Mouse (Mus musculus): Measurements from ENCODE around the gene Ccdc97. TPM values are rescaled to one million over a fixed set of nuclear protein-coding genes. Genes with fewer than 3 reads are reported as not detected.

The Ccdc97 gene
- polyA plus RNA-seq, 1 experiment from 2014 or later, result 24.6 TPM

- Histone ChIP-seq H3K4me1 (replicated peaks) (peaks cover 73% of the 10 kb centered on the region), H3K4me2 (no peak overlapping the region), H3K27me3 (replicated peaks) (no peaks in the 10 kb centered on the region), H3K4me3 (no peak overlapping the region), H3K27ac (ENCODE audit: poor library complexity, severe bottlenecking) (peak overlapping the region; percentile 62), H3K9ac (no peak overlapping the region), H3K9me3 (replicated peaks) (peaks cover 7% of the 10 kb centered on the region; the same call in 1 of the 2 replicates), H3K36me3 (peaks cover 8% of the 10 kb centered on the region)
- ATAC-seq (ENCODE audit: insufficient number of reproducible peaks, low FRiP score), result no peak
- 38% methylated on average over 7 of the region's 7 CpGs for WGBS
Measured at GRCm38 (mm10) chr7:25706578-25707170, 12.2 kb downstream of the Ccdc97 start.

DNA sequence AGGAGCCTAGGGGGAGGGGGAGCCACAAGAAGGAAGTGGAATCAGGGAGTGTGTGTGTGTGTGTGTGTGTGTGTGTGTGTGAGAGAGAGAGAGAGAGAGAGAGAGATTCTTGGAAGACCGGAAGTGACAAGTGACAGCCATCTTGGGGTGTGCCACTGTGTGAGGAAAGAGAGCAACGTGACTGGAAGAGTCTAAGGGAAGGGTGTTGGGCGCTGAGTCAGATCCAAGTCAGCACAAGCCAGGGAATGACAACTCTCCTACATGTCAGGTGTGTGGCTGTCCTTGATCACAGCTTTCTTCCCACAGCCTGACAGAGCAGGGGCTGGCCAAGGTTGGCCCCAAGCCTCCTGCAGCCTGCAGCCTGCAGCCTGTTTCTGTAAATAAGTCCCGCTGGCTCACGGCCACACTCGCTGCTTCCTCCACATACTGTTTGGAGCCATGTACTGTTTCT lies 13.1 kb downstream of the Ccdc97 start:
- H3K9me3 ChIP-seq (replicated peaks), result peaks cover 10% of the 10 kb centered on the region; the same call in 1 of the 2 replicates
- no peak overlapping the region for H3K4me3 ChIP-seq
- no peaks in the 10 kb centered on the region for H3K27me3 ChIP-seq (replicated peaks)
- no peak overlapping the region for H3K9ac ChIP-seq
- ATAC-seq (ENCODE audit: insufficient number of reproducible peaks, low FRiP score), result no peak
- H3K27ac ChIP-seq (ENCODE audit: poor library complexity, severe bottlenecking), result peak overlapping the region; percentile 62
- no peak overlapping the region for H3K4me2 ChIP-seq
- H3K36me3 ChIP-seq, result peaks cover 16% of the 10 kb centered on the region
- 48% methylated on average over 6 of the region's 6 CpGs for WGBS
- H3K4me1 ChIP-seq (replicated peaks), result peaks cover 65% of the 10 kb centered on the region

DNA sequence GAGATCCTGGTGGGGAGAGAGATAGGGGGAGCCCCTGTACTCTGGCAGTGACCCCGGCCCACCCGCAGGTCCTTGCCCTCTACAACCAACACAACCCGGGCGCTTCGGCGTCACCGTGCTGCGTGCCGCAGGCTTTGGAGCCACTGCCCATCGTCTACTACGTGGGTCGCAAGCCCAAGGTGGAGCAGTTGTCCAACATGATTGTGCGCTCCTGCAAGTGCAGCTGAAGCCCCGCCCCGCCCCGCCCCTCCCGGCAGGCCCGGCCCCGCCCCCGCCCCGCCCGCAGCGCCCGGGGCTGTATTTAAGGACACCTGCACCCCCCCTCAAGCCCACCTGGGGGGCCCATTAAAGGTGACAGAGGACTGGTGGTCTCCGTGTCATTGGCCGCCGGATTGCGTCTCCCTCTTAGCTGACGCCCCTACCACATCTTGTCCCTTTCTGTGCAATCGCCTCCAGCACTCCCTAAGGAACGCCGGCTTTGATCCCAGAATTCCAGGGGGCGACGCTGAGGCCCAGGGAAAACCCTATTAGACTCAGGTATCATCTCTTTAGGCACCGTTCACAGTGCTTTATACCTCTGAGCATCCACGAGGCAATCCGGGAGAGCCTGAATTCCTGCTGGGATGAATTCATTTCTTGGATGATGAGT lies 14.0 kb downstream of the Ccdc97 start:
- Histone ChIP-seq H3K27me3 (replicated peaks) (no peaks in the 10 kb centered on the region), H3K9me3 (replicated peaks) (peaks cover 10% of the 10 kb centered on the region; the same call in 1 of the 2 replicates), H3K27ac (ENCODE audit: poor library complexity, severe bottlenecking) (no peak overlapping the region), H3K9ac (0 out of 2 replicates have a peak overlapping the region, but pooled peaks have one; percentile 5), H3K4me2 (peak overlapping the region; percentile 71), H3K36me3 (peaks cover 24% of the 10 kb centered on the region), H3K4me1 (replicated peaks) (peaks cover 55% of the 10 kb centered on the region), H3K4me3 (peak overlapping the region; percentile 35)
- WGBS, result 18% methylated on average over 30 of the region's 37 CpGs
- 0 out of 2 replicates have a peak, but pooled peaks have one; percentile 21 for ATAC-seq (ENCODE audit: insufficient number of reproducible peaks, low FRiP score)

DNA sequence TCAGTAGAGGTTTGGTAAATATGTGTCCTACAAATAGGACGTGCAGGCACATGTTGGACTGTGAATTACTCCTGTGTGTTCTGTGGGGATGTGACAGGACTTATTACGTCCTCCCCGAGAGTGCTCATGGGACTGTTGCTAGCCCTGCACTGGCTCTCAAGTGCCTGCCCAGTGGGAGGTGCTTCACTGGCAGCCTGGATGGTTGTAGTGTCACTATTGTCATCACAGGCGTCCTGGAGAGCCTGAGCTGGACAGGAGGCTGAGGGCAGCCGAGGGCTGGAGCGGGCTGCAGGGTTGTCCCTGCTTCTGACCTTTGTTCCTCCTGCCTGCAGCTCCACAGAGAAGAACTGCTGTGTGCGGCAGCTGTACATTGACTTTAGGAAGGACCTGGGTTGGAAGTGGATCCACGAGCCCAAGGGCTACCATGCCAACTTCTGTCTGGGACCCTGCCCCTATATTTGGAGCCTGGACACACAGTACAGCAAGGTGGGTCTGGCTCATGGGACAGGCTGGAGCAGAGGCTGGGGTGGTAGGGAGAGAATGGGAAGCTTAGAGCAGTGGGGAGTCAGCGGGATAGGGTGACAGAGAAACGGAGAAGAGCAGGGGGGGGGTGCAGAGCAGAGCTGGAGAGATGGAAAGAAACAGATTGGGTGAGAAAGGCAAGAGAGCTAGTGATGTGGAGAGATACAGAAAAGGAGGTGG lies 14.9 kb downstream of the Ccdc97 start:
- H3K9ac ChIP-seq, result peak overlapping the region; percentile 20; the same call in 1 of the 2 replicates
- H3K27me3 ChIP-seq (replicated peaks), result no peaks in the 10 kb centered on the region
- no peak overlapping the region for H3K4me3 ChIP-seq
- peaks cover 27% of the 10 kb centered on the region for H3K36me3 ChIP-seq
- ATAC-seq (ENCODE audit: insufficient number of reproducible peaks, low FRiP score), result 0 out of 2 replicates have a peak, but pooled peaks have one; percentile 10
- 25% methylated on average over 10 of the region's 10 CpGs for WGBS
- peaks cover 10% of the 10 kb centered on the region; the same call in 1 of the 2 replicates for H3K9me3 ChIP-seq (replicated peaks)
- peak overlapping the region; percentile 71 for H3K4me2 ChIP-seq
- no peak overlapping the region for H3K27ac ChIP-seq (ENCODE audit: poor library complexity, severe bottlenecking)
- peaks cover 51% of the 10 kb centered on the region for H3K4me1 ChIP-seq (replicated peaks)

GRCm38 (mm10) chr7:25702350-25702749 lies 16.5 kb downstream of the Ccdc97 start:
- Histone ChIP-seq H3K4me1 (replicated peaks) (peaks cover 42% of the 10 kb centered on the region), H3K4me2 (no peak overlapping the region), H3K9ac (no peak overlapping the region), H3K9me3 (replicated peaks) (peaks cover 10% of the 10 kb centered on the region; the same call in 1 of the 2 replicates), H3K27me3 (replicated peaks) (no peaks in the 10 kb centered on the region), H3K36me3 (peaks cover 43% of the 10 kb centered on the region), H3K27ac (ENCODE audit: poor library complexity, severe bottlenecking) (no peak overlapping the region), H3K4me3 (no peak overlapping the region)
- WGBS, result 97% methylated on average over 2 of the region's 2 CpGs
- no peak for ATAC-seq (ENCODE audit: insufficient number of reproducible peaks, low FRiP score)

- Histone ChIP-seq H3K27me3 (replicated peaks) (no peaks in the 10 kb centered on the region), H3K4me3 (no peak overlapping the region), H3K9me3 (replicated peaks) (peaks cover 10% of the 10 kb centered on the region; the same call in 1 of the 2 replicates), H3K9ac (no peak overlapping the region), H3K27ac (ENCODE audit: poor library complexity, severe bottlenecking) (no peak overlapping the region), H3K4me1 (replicated peaks) (peaks cover 26% of the 10 kb centered on the region), H3K36me3 (peaks cover 52% of the 10 kb centered on the region), H3K4me2 (no peak overlapping the region)
- 76% methylated on average over 12 of the region's 12 CpGs for WGBS
- ATAC-seq (ENCODE audit: insufficient number of reproducible peaks, low FRiP score), result no peak
Measured at GRCm38 (mm10) chr7:25700732-25701131, 18.2 kb downstream of the Ccdc97 start.

GRCm38 (mm10) chr7:25699851-25700250 lies 19.0 kb downstream of the Ccdc97 start:
- Histone ChIP-seq H3K4me1 (replicated peaks) (peaks cover 17% of the 10 kb centered on the region), H3K4me3 (no peak overlapping the region), H3K4me2 (no peak overlapping the region), H3K27ac (ENCODE audit: poor library complexity, severe bottlenecking) (no peak overlapping the region), H3K27me3 (replicated peaks) (no peaks in the 10 kb centered on the region), H3K36me3 (peaks cover 57% of the 10 kb centered on the region), H3K9ac (no peak overlapping the region), H3K9me3 (replicated peaks) (peaks cover 10% of the 10 kb centered on the region; the same call in 1 of the 2 replicates)
- WGBS, result 65% methylated on average over 13 of the region's 13 CpGs
- ATAC-seq (ENCODE audit: insufficient number of reproducible peaks, low FRiP score), result no peak

DNA sequence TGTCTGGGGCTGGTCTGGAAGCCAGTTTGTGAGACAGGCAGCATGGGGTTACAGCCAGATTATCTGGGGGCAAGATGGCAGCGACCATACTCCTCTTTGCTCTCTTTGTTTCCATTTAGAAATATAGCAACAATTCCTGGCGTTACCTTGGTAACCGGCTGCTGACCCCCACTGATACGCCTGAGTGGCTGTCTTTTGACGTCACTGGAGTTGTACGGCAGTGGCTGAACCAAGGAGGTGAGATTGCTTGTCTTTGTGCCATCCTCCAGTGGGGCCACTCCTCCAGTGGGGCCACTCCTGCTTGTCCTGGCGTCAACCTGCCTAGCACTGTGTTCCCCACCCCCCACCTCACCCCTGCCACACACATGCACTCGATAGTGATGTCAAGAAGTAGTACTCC lies 24.8 kb downstream of the Ccdc97 start:
- Histone ChIP-seq H3K4me3 (no peak overlapping the region), H3K4me2 (no peak overlapping the region), H3K9me3 (replicated peaks) (no peaks in the 10 kb centered on the region), H3K36me3 (peaks cover 52% of the 10 kb centered on the region), H3K27me3 (replicated peaks) (no peaks in the 10 kb centered on the region), H3K4me1 (replicated peaks) (peaks cover 8% of the 10 kb centered on the region), H3K9ac (no peak overlapping the region), H3K27ac (ENCODE audit: poor library complexity, severe bottlenecking) (no peak overlapping the region)
- 72% methylated on average over 8 of the region's 8 CpGs for WGBS
- no peak for ATAC-seq (ENCODE audit: insufficient number of reproducible peaks, low FRiP score)

DNA sequence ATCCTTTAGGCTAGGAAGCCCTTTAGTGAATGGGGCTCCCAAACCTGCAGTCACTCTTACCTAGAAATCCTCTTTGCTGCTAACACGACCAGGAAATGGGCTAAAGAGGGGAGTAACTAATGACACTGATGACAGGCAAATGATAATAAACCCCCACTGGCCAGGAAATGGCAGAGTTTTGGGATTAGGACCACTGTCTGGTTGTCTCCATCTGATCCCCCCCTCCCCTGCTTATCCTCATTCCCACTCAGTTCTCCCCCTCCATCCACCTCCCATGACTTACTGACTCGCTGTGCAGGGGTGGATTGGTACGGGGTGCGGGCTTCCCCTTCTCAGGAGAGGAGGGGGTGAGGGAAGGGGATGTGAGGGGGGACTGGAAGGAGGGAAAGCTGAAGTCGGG lies 28.8 kb downstream of the Ccdc97 start:
- Histone ChIP-seq H3K9ac (no peak overlapping the region), H3K9me3 (replicated peaks) (no peaks in the 10 kb centered on the region), H3K4me1 (replicated peaks) (peaks cover 19% of the 10 kb centered on the region), H3K36me3 (peaks cover 22% of the 10 kb centered on the region), H3K4me2 (peak overlapping the region; percentile 89), H3K27ac (ENCODE audit: poor library complexity, severe bottlenecking) (peak overlapping the region; percentile 45; the same call in 1 of the 2 replicates), H3K27me3 (replicated peaks) (no peaks in the 10 kb centered on the region; the same call in 1 of the 2 replicates), H3K4me3 (peak overlapping the region; percentile 59)
- no peak for ATAC-seq (ENCODE audit: insufficient number of reproducible peaks, low FRiP score)
- 29% methylated on average over 5 of the region's 5 CpGs for WGBS

DNA sequence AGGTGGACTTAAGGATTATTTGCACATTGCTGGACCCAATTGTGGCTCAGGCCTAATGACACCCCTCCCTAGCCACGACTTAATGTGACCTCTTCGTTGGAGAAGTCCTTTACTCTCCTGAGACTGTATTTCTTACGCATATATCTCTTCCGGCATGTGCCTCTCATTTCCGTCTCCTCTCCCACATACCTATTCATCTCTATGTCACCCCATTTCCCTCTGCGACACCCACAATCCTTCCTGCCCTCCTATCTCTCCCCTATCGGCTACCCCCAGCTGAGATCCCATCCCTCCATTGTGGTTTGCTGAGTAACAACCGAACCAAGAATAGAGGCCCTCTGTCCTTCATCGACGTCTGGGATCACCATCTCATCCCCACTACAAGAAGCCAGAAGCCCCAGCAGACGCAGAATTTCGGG lies 29.3 kb downstream of the Ccdc97 start:
- H3K27me3 ChIP-seq (replicated peaks), result no peaks in the 10 kb centered on the region; the same call in 1 of the 2 replicates
- peak overlapping the region; percentile 45; the same call in 1 of the 2 replicates for H3K27ac ChIP-seq (ENCODE audit: poor library complexity, severe bottlenecking)
- H3K4me3 ChIP-seq, result peak overlapping the region; percentile 59
- no peaks in the 10 kb centered on the region for H3K9me3 ChIP-seq (replicated peaks)
- peak overlapping the region; percentile 71; the same call in 1 of the 2 replicates for H3K9ac ChIP-seq
- H3K36me3 ChIP-seq, result peaks cover 20% of the 10 kb centered on the region
- peak overlapping the region; percentile 89 for H3K4me2 ChIP-seq
- H3K4me1 ChIP-seq (replicated peaks), result peaks cover 19% of the 10 kb centered on the region
- WGBS, result 5% methylated on average over 12 of the region's 12 CpGs
- no peak for ATAC-seq (ENCODE audit: insufficient number of reproducible peaks, low FRiP score)

Measured in heart, embryonic 12.5 days (tissue).